ENCODE assay signal across 8 mouse cellular contexts in the genomic region with DNA sequence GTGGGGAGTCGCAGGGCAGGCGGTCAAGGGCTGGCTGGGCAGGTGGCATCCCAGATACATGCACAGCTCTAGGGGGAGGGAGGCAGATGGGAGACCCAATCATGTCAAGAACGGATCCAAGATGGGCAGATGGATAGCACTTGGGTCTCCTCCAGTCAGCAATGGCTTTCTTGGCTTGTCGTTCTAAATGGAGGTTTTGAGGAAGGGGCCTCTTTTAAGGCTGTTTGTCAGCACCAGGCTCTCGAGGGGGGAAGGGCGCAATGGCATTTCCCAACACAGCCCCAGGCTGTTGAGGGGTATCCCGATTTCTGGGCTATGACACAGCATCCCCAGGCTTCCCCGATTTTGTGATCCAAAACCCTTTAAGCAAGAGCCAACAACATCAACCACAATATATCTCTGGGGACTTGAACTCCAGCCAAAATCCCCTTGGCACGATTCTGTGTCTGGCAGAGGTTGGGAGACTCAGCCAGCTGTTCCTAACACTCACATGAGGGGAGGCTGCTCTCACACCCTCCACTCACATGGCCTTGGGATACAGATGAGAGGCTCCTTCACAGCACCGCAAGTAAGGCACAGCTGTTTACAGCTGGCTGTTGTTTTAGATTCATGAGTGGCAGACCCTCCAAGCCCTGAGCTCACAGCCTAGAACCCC. TPM values are rescaled to one million over a fixed set of nuclear protein-coding genes. Genes with fewer than 3 reads are reported as not detected.
A peak's percentile ranks its signal among the peaks of the same experiment; 100 is the strongest.
DNase-seq lines count a peak whose midpoint lies in the region; ATAC-seq and TF ChIP-seq lines count a peak whose summit lies in the region.

No protein-coding gene starts in this region.

- DNase-seq in Patski (ENCODE audit: low read depth, low spot score) = peak; percentile 46
- no peak for DNase-seq in stomach, postnatal 0 days (ENCODE audit: low spot score)
- DNase-seq in retina, postnatal 1 day = no peak

- 73% methylated on average over 10 of the region's 10 CpGs for WGBS in kidney, embryonic 16.5 days
- WGBS in kidney, embryonic 15.5 days = 71% methylated on average over 10 of the region's 10 CpGs
- WGBS in forebrain, embryonic 13.5 days = 69% methylated on average over 10 of the region's 10 CpGs
- WGBS in intestine, embryonic 16.5 days = 65% methylated on average over 10 of the region's 10 CpGs
- 61% methylated on average over 10 of the region's 10 CpGs for WGBS in stomach, postnatal 0 days

- H3K4me2 ChIP-seq in kidney, embryonic 16.5 days (replicated peaks; ENCODE audit: low read depth, low read length) = no peak overlapping the region
- no peak overlapping the region for H3K4me2 ChIP-seq in kidney, embryonic 15.5 days
- H3K4me2 ChIP-seq in forebrain, embryonic 13.5 days = no peak overlapping the region
- H3K4me2 ChIP-seq in intestine, embryonic 16.5 days (ENCODE audit: low read depth, low read length) = no peak overlapping the region
- no peak overlapping the region for H3K4me2 ChIP-seq in stomach, postnatal 0 days (replicated peaks; ENCODE audit: low read depth)

- H3K9me3 ChIP-seq in kidney, embryonic 16.5 days (ENCODE audit: low read length) = no peaks in the 10 kb centered on the region; the same call in 1 of the 2 replicates
- H3K9me3 ChIP-seq in kidney, embryonic 15.5 days (replicated peaks) = no peaks in the 10 kb centered on the region
- no peaks in the 10 kb centered on the region for H3K9me3 ChIP-seq in forebrain, embryonic 13.5 days (replicated peaks)
- H3K9me3 ChIP-seq in intestine, embryonic 16.5 days (ENCODE audit: control insufficient read depth, low read length) = no peaks in the 10 kb centered on the region
- no peaks in the 10 kb centered on the region for H3K9me3 ChIP-seq in stomach, postnatal 0 days (ENCODE audit: control insufficient read depth, low read length)

- in situ Hi-C loops in Patski (cut with MboI; ENCODE audit: low pct_unique_long_range_greater_than_20kb) = loop anchor here (5.0 kb wide), 1 partner anchor 38 kb away; no protein-coding TSS in a partner anchor

- POLR2A ChIA-PET in Patski (lab: Charles Lee) = interaction anchor here (0.7 kb wide), 1 partner anchor 12 kb away, joined by 3 read pairs; no protein-coding TSS in a partner anchor

- H3K9ac ChIP-seq in kidney, embryonic 16.5 days (replicated peaks; ENCODE audit: low read length) = no peak overlapping the region
- H3K9ac ChIP-seq in kidney, embryonic 15.5 days = no peak overlapping the region
- no peak overlapping the region for H3K9ac ChIP-seq in forebrain, embryonic 13.5 days
- no peak overlapping the region for H3K9ac ChIP-seq in intestine, embryonic 16.5 days (ENCODE audit: low read depth, low read length)
- no peak overlapping the region for H3K9ac ChIP-seq in stomach, postnatal 0 days (ENCODE audit: low read length)

- H3K27ac ChIP-seq in kidney, embryonic 16.5 days (ENCODE audit: low read length) = no peak overlapping the region
- H3K27ac ChIP-seq in kidney, embryonic 15.5 days = no peak overlapping the region
- H3K27ac ChIP-seq in forebrain, embryonic 13.5 days = peak overlapping the region; percentile 51
- H3K27ac ChIP-seq in intestine, embryonic 16.5 days (ENCODE audit: low read length) = peak overlapping the region; percentile 65
- no peak overlapping the region for H3K27ac ChIP-seq in stomach, postnatal 0 days (replicated peaks)

- H3K4me1 ChIP-seq in kidney, embryonic 16.5 days (ENCODE audit: insufficient read depth, low read length) = peaks cover 10% of the 10 kb centered on the region
- peaks cover 32% of the 10 kb centered on the region for H3K4me1 ChIP-seq in kidney, embryonic 15.5 days
- H3K4me1 ChIP-seq in forebrain, embryonic 13.5 days = peaks cover 50% of the 10 kb centered on the region
- H3K4me1 ChIP-seq in intestine, embryonic 16.5 days (ENCODE audit: control insufficient read depth, insufficient read depth, low read length) = peaks cover 40% of the 10 kb centered on the region
- peaks cover 12% of the 10 kb centered on the region for H3K4me1 ChIP-seq in stomach, postnatal 0 days (replicated peaks; ENCODE audit: control insufficient read depth, insufficient read depth)

- no peak for TF ChIP-seq EP300 in stomach, postnatal 0 days (optimal IDR thresholded peaks at IDR 0.05)

- H3K36me3 ChIP-seq in kidney, embryonic 16.5 days (ENCODE audit: insufficient read depth, low read length) = peaks cover 21% of the 10 kb centered on the region
- H3K36me3 ChIP-seq in kidney, embryonic 15.5 days = peaks cover 36% of the 10 kb centered on the region
- peaks cover 51% of the 10 kb centered on the region for H3K36me3 ChIP-seq in forebrain, embryonic 13.5 days (ENCODE audit: poor library complexity, severe bottlenecking)
- peaks cover 16% of the 10 kb centered on the region; the same call in 1 of the 2 replicates for H3K36me3 ChIP-seq in intestine, embryonic 16.5 days (ENCODE audit: control insufficient read depth, insufficient read depth, low read length)
- H3K36me3 ChIP-seq in stomach, postnatal 0 days (ENCODE audit: control insufficient read depth, insufficient read depth, low read length) = no peaks in the 10 kb centered on the region; the same call in none of the 2 replicates

- CTCF ChIA-PET in Patski (lab: Charles Lee) = no interaction called here

- peak; percentile 44 for ATAC-seq in kidney, embryonic 16.5 days (ENCODE audit: low FRiP score, low TSS enrichment)
- ATAC-seq in kidney, embryonic 15.5 days (replicated peaks; ENCODE audit: low FRiP score) = no peak
- ATAC-seq in Patski = no peak
- peak; percentile 57 for ATAC-seq in forebrain, embryonic 13.5 days
- ATAC-seq in intestine, embryonic 16.5 days = peak; percentile 62
- peak; percentile 34; the same call in 1 of the 2 replicates for ATAC-seq in stomach, postnatal 0 days (ENCODE audit: low FRiP score, low TSS enrichment)
- no peak for ATAC-seq in erythroblast, adult 5-6 weeks (replicated peaks; ENCODE audit: low FRiP score, poor library complexity, severe bottlenecking)

- no peaks in the 10 kb centered on the region for H3K27me3 ChIP-seq in kidney, embryonic 16.5 days (ENCODE audit: insufficient read depth, low read length)
- no peaks in the 10 kb centered on the region for H3K27me3 ChIP-seq in kidney, embryonic 15.5 days
- no peaks in the 10 kb centered on the region for H3K27me3 ChIP-seq in Patski
- H3K27me3 ChIP-seq in forebrain, embryonic 13.5 days = no peaks in the 10 kb centered on the region
- no peaks in the 10 kb centered on the region for H3K27me3 ChIP-seq in intestine, embryonic 16.5 days (replicated peaks; ENCODE audit: control insufficient read depth, insufficient read depth, low read length)
- no peaks in the 10 kb centered on the region for H3K27me3 ChIP-seq in stomach, postnatal 0 days (ENCODE audit: control insufficient read depth, insufficient read depth, low read length)

- no peak overlapping the region for H3K4me3 ChIP-seq in kidney, embryonic 16.5 days (ENCODE audit: low read length)
- H3K4me3 ChIP-seq in kidney, embryonic 15.5 days (replicated peaks) = no peak overlapping the region
- no peak overlapping the region for H3K4me3 ChIP-seq in forebrain, embryonic 13.5 days
- H3K4me3 ChIP-seq in intestine, embryonic 16.5 days (ENCODE audit: low read length) = no peak overlapping the region
- H3K4me3 ChIP-seq in stomach, postnatal 0 days (ENCODE audit: low read depth, low read length) = no peak overlapping the region

- TF ChIP-seq CTCF in Patski (IDR thresholded peaks at IDR 0.05) = no peak
- TF ChIP-seq CTCF in stomach, postnatal 0 days (IDR thresholded peaks at IDR 0.05; ENCODE audit: low read depth) = no peak

RNA-seq across cellular contexts. Expression of a gene that starts 18.8 kb away (rescaled TPM):
- polyA plus RNA-seq in kidney, embryonic 16.5 days (2015; fragmentation: Nextera tagmentation; extraction: Ambion mirVana) = 12.3 and 16.2 TPM in 2 replicates
- 12.8 and 15.0 TPM in 2 replicates for polyA plus RNA-seq in kidney, embryonic 15.5 days (2015; fragmentation: Nextera tagmentation; extraction: Ambion mirVana)
- 17.4 TPM for polyA plus RNA-seq in Patski (2021)
- polyA plus RNA-seq in forebrain, embryonic 13.5 days (2015; fragmentation: Nextera tagmentation; extraction: Ambion mirVana) = 45.3 and 46.0 TPM in 2 replicates
- 11.0 and 12.7 TPM in 2 replicates for polyA plus RNA-seq in intestine, embryonic 16.5 days (2015; fragmentation: Nextera tagmentation; extraction: Ambion mirVana)
- 4.8 and 6.3 TPM in 2 replicates for polyA plus RNA-seq in stomach, postnatal 0 days (2015; fragmentation: Nextera tagmentation; extraction: Ambion mirVana)
- total RNA-seq in erythroblast, adult 5-6 weeks (2015; ENCODE audit: low replicate concordance) = 0.38 TPM in 1 of 2 replicates, not detected in the other
- 0.09 and 0.42 TPM in 2 replicates for total RNA-seq in erythroblast, adult 5-6 weeks (2017; ENCODE audit: low replicate concordance)

RNA-seq across cellular contexts. Expression of a gene that starts 18.9 kb away (rescaled TPM):
- 5.1 and 5.5 TPM in 2 replicates for polyA plus RNA-seq in kidney, embryonic 16.5 days (2015; fragmentation: Nextera tagmentation; extraction: Ambion mirVana)
- 4.6 and 6.5 TPM in 2 replicates for polyA plus RNA-seq in kidney, embryonic 15.5 days (2015; fragmentation: Nextera tagmentation; extraction: Ambion mirVana)
- 0.13 TPM for polyA plus RNA-seq in Patski (2021)
- polyA plus RNA-seq in forebrain, embryonic 13.5 days (2015; fragmentation: Nextera tagmentation; extraction: Ambion mirVana) = 14.3 and 17.2 TPM in 2 replicates
- polyA plus RNA-seq in intestine, embryonic 16.5 days (2015; fragmentation: Nextera tagmentation; extraction: Ambion mirVana) = 1.4 and 2.8 TPM in 2 replicates
- 0.92 and 1.2 TPM in 2 replicates for polyA plus RNA-seq in stomach, postnatal 0 days (2015; fragmentation: Nextera tagmentation; extraction: Ambion mirVana)
- not detected in 2 replicates for total RNA-seq in erythroblast, adult 5-6 weeks (2015; ENCODE audit: low replicate concordance)
- total RNA-seq in erythroblast, adult 5-6 weeks (2017; ENCODE audit: low replicate concordance) = 0.56 and 1.5 TPM in 2 replicates

RNA-seq across cellular contexts. Expression of a gene that starts 58.2 kb away (rescaled TPM):
- polyA plus RNA-seq in kidney, embryonic 16.5 days (2015; fragmentation: Nextera tagmentation; extraction: Ambion mirVana) = 80.7 and 82.6 TPM in 2 replicates
- 53.9 and 64.8 TPM in 2 replicates for polyA plus RNA-seq in kidney, embryonic 15.5 days (2015; fragmentation: Nextera tagmentation; extraction: Ambion mirVana)
- 263 TPM for polyA plus RNA-seq in Patski (2021)
- polyA plus RNA-seq in forebrain, embryonic 13.5 days (2015; fragmentation: Nextera tagmentation; extraction: Ambion mirVana) = 26.8 and 33.6 TPM in 2 replicates
- 90.5 and 99.0 TPM in 2 replicates for polyA plus RNA-seq in intestine, embryonic 16.5 days (2015; fragmentation: Nextera tagmentation; extraction: Ambion mirVana)
- 30.8 and 35.5 TPM in 2 replicates for polyA plus RNA-seq in stomach, postnatal 0 days (2015; fragmentation: Nextera tagmentation; extraction: Ambion mirVana)
- total RNA-seq in erythroblast, adult 5-6 weeks (2015; ENCODE audit: low replicate concordance) = 4.6 and 10.6 TPM in 2 replicates
- 5.5 and 7.1 TPM in 2 replicates for total RNA-seq in erythroblast, adult 5-6 weeks (2017; ENCODE audit: low replicate concordance)

Comparison
In these comparisons a context has a peak if more than half of its experiments do, and no peak if none do; other contexts are left out.
1. ATAC-seq: peak in kidney, embryonic 16.5 days (single experiment), forebrain, embryonic 13.5 days (single experiment), intestine, embryonic 16.5 days (single experiment) and stomach, postnatal 0 days (single experiment); none in kidney, embryonic 15.5 days (single experiment), Patski (single experiment) and erythroblast, adult 5-6 weeks (single experiment).
2. H3K27ac ChIP-seq: peak in forebrain, embryonic 13.5 days (single experiment) and intestine, embryonic 16.5 days (single experiment); none in kidney, embryonic 16.5 days (single experiment), kidney, embryonic 15.5 days (single experiment) and stomach, postnatal 0 days (single experiment).